Mouse (Mus musculus): Measurements from ENCODE around the gene Lzts2. TPM values are rescaled to one million over a fixed set of nuclear protein-coding genes. Genes with fewer than 3 reads are reported as not detected.

Gene Lzts2
- polyA plus RNA-seq, 1 experiment from 2014 or later, result 80.5 TPM

DNA sequence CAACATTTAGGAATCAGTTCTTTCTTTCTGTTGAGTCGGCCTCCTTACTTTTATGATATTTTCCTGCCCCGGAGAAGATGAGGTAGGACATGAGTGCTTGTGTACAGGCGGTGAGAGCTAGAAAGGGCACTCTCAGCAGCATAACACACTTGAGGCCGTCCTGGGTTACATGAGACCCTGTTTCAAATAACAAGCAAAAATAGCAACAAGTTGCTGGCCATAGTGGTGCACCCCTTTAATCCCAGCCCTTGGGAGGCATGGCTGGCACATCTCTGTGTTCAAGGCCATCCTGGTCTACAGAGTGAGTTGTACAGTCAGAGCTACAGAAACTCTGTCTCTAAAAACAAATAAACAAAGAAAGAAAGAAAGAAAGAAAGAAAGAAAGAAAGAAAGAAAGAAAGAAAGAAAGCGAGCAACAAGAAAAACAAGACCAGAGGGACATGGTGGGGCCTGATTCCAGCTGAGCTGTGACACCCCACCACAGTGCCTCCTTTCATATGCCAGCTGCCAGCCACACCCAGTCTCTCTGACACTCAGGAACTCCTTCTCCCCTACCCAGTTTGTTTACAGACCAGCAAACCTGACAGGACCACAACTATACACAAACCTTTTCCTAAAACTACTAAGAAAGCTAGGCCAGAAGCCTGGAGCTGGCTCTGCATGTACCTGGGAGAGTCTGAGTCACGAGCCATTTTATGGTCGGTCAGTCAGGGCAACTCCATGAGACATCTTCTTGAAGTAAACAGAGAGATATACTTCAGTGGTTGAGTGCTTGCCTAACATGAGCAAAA lies 42.9 kb downstream of the Lzts2 start:
- peak overlapping the region; percentile 75 for H3K4me2 ChIP-seq (replicated peaks)
- peak overlapping the region; percentile 60 for H3K4me3 ChIP-seq (replicated peaks)
- H3K27ac ChIP-seq (replicated peaks), result peak overlapping the region; percentile 97
- H3K36me3 ChIP-seq, result peaks cover 22% of the 10 kb centered on the region
- 66% methylated on average over 7 of the region's 7 CpGs for WGBS
- H3K4me1 ChIP-seq, result peaks cover 36% of the 10 kb centered on the region
- ATAC-seq (ENCODE audit: insufficient number of reproducible peaks, low FRiP score, low TSS enrichment, low read depth), result no peak
- H3K27me3 ChIP-seq, result no peaks in the 10 kb centered on the region
- no peaks in the 10 kb centered on the region for H3K9me3 ChIP-seq (replicated peaks)
- H3K9ac ChIP-seq, result peak overlapping the region; percentile 26; the same call in 1 of the 2 replicates

DNA sequence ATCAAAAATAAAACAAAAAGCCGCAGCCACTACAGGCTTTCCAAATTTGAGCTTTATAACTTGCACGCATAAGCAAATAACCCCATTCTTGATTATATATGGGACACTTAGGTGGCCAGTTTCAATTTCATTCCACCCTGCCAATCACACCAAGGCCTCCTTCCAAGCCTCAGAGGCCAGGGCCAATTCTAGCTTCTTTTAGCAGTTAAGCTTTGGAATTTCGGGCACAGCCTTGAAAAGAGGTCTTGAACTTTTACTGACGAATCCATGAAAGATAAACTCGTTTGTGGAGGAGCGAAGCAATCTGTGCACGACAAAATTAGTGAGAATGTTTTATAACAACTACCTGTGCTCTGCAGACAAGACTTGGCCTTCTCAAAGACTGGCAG lies 43.5 kb downstream of the Lzts2 start:
- WGBS, result 32% methylated on average over 7 of the region's 7 CpGs
- no peak for ATAC-seq (ENCODE audit: insufficient number of reproducible peaks, low FRiP score, low TSS enrichment, low read depth)
- Histone ChIP-seq H3K4me2 (replicated peaks) (peak overlapping the region; percentile 75), H3K4me1 (peaks cover 36% of the 10 kb centered on the region), H3K9me3 (replicated peaks) (no peaks in the 10 kb centered on the region), H3K27me3 (no peaks in the 10 kb centered on the region), H3K9ac (peak overlapping the region; percentile 37), H3K4me3 (replicated peaks) (peak overlapping the region; percentile 60), H3K27ac (replicated peaks) (peak overlapping the region; percentile 97), H3K36me3 (peaks cover 16% of the 10 kb centered on the region)

DNA sequence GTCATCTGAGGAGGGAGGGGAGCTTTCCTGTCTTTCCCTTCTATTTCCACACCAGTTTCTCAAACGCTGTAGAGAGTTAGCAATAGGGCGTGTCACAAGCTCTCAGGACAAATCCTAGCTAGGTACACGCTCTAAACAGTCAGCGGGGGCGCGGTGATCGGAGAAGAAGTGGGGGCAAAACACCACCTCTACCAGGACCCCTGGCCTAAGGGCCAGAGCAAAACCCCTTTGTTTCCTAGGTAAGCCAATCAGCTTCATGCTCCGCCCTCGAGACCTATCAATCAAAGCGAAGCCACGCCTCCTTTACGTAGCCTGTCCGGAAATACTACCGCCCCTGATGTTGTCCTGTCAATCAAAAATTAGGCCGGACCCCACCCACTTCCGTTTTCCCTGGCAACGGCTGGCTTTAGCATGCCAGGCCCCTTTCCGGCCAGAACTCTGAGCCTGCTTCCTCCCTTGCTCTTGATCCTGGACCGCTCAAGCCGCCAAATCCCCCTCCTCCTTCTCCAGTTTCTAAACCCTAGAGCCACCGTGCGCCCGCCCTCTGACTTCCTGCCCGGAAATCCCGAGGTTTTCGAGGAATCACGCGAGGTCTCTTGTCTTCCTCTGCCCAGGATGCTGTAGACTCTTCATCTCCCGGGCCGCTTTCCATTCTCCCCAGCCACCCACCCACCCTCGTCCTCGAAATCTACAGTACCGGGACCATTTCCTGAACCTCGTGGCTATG lies 44.1 kb downstream of the Lzts2 start:
- Histone ChIP-seq H3K27me3 (no peaks in the 10 kb centered on the region), H3K27ac (replicated peaks) (peak overlapping the region; percentile 97), H3K4me2 (replicated peaks) (peak overlapping the region; percentile 75), H3K9ac (peak overlapping the region; percentile 72), H3K36me3 (peaks cover 10% of the 10 kb centered on the region), H3K9me3 (replicated peaks) (no peaks in the 10 kb centered on the region), H3K4me3 (replicated peaks) (peak overlapping the region; percentile 60), H3K4me1 (peaks cover 36% of the 10 kb centered on the region)
- peak; percentile 94 for ATAC-seq (ENCODE audit: insufficient number of reproducible peaks, low FRiP score, low TSS enrichment, low read depth)
- under 1% methylated on average over 34 of the region's 34 CpGs for WGBS

DNA sequence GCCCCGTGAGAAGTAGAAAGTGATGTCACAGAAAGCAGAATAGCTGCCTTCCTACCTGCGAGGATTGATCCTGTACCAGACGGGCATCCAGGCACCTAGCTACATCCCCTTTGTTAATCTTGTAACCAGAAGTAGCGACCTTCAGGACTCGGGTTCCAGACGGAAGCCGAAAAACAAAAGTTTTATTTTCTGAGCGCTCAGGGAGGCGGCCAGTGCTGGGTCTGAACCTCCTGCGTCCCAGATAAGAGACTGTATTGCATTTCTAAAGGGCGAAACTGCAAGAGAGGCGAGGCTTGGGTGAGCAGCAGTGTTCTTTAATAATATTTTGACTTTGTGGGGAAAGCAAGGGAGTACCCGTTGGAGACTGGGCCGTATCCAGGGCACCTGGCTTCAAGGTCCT lies 44.6 kb downstream of the Lzts2 start:
- Histone ChIP-seq H3K27me3 (peaks cover 2% of the 10 kb centered on the region), H3K4me1 (peaks cover 36% of the 10 kb centered on the region), H3K36me3 (0 out of 2 replicates have a peak, but pooled peaks cover 6% of the 10 kb centered on the region), H3K4me2 (replicated peaks) (peak overlapping the region; percentile 75), H3K9ac (peak overlapping the region; percentile 72), H3K9me3 (replicated peaks) (no peaks in the 10 kb centered on the region), H3K4me3 (replicated peaks) (peak overlapping the region; percentile 60), H3K27ac (replicated peaks) (peak overlapping the region; percentile 97)
- no peak for ATAC-seq (ENCODE audit: insufficient number of reproducible peaks, low FRiP score, low TSS enrichment, low read depth)
- WGBS, result under 1% methylated on average over 14 of the region's 14 CpGs

DNA sequence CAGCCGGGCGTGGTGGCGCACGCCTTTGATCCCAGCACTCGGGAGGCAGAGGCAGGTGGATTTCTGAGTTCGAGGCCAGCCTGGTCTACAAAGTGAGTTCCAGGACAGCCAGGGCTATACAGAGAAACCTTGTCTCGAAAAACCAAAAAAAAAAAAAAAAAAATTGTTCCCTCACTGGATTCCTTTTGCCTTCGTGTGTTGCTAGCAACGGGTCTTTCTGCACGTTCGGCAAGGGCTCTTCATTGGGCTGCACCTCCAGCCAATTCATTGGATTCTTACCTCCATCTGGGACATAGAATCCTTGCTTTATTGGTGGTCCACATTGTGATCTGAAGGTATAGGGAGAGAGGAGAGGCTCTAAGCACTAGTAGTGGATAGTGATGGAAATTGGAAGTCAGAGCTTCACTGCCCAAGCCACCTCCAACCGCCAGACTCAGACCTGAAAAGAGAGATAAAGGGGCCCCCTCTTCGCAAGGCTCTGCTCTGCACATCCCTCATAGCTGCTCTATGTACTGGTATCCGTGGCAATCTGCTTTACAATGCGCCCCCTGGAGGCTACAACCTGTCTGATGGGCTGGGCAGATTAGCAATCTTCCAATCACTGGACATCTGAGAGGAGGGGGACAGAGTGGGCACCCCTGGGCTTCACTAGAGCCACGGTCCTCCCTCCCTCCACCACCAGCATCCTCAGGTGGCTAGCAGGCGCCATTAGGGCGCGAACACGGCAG lies 49.5 kb downstream of the Lzts2 start:
- no peaks in the 10 kb centered on the region for H3K36me3 ChIP-seq
- WGBS, result 43% methylated on average over 20 of the region's 20 CpGs
- H3K9ac ChIP-seq, result no peak overlapping the region
- peaks cover 8% of the 10 kb centered on the region; the same call in 1 of the 2 replicates for H3K4me1 ChIP-seq
- no peak overlapping the region for H3K4me3 ChIP-seq (replicated peaks)
- no peak overlapping the region for H3K27ac ChIP-seq (replicated peaks)
- peaks cover 51% of the 10 kb centered on the region for H3K27me3 ChIP-seq
- no peaks in the 10 kb centered on the region for H3K9me3 ChIP-seq (replicated peaks)
- H3K4me2 ChIP-seq (replicated peaks), result no peak overlapping the region
- no peak for ATAC-seq (ENCODE audit: insufficient number of reproducible peaks, low FRiP score, low TSS enrichment, low read depth)

DNA sequence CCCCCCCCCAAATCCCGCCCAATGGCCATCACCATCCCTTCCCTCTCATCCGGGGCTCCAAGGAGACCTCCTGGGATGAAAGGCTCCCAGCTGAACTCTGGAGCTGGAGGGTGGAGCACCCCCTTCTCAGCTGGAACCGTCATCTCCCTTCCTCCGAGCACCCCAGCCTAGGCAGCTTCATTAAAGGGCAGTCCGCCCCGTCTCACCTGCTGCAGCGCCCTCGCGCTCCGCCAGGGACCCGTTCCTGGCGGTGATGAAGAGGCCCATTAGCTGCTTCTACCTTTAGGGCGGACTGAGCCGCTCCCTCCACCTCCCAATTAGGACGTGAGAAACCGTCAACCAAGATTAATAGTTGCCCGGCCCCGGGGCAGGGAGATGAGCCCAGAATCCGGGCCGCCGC lies 51.0 kb downstream of the Lzts2 start:
- no peak overlapping the region for H3K27ac ChIP-seq (replicated peaks)
- no peaks in the 10 kb centered on the region for H3K9me3 ChIP-seq (replicated peaks)
- no peaks in the 10 kb centered on the region for H3K4me1 ChIP-seq
- H3K4me3 ChIP-seq (replicated peaks), result no peak overlapping the region
- no peak for ATAC-seq (ENCODE audit: insufficient number of reproducible peaks, low FRiP score, low TSS enrichment, low read depth)
- H3K4me2 ChIP-seq (replicated peaks), result no peak overlapping the region
- H3K36me3 ChIP-seq, result no peaks in the 10 kb centered on the region
- WGBS, result 5% methylated on average over 21 of the region's 21 CpGs
- H3K9ac ChIP-seq, result no peak overlapping the region
- peaks cover 60% of the 10 kb centered on the region for H3K27me3 ChIP-seq

DNA sequence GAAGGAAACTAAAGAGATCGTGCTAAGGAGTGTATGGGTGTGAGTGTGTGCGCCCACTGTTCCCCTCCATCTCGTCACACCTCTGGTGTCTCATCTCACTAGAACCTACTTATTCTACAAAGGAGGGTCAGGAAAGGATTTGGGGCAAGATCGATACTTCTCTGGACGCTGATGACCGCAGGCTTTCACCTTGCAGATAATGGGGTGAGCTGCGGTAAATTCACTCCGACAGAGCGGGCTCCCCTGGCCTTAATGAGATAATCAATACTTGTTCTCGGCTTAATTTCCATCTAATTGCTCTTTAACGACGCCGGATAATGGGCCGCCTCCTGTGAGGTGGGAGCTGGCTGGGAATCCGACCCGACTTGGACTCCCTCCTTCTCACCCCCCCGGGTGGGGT lies 53.0 kb downstream of the Lzts2 start:
- Histone ChIP-seq H3K36me3 (no peaks in the 10 kb centered on the region), H3K4me2 (replicated peaks) (no peak overlapping the region), H3K27ac (replicated peaks) (no peak overlapping the region), H3K27me3 (peaks cover 60% of the 10 kb centered on the region), H3K9ac (no peak overlapping the region), H3K4me3 (replicated peaks) (no peak overlapping the region), H3K4me1 (no peaks in the 10 kb centered on the region), H3K9me3 (replicated peaks) (no peaks in the 10 kb centered on the region)
- WGBS, result 12% methylated on average over 17 of the region's 17 CpGs
- no peak for ATAC-seq (ENCODE audit: insufficient number of reproducible peaks, low FRiP score, low TSS enrichment, low read depth)

DNA sequence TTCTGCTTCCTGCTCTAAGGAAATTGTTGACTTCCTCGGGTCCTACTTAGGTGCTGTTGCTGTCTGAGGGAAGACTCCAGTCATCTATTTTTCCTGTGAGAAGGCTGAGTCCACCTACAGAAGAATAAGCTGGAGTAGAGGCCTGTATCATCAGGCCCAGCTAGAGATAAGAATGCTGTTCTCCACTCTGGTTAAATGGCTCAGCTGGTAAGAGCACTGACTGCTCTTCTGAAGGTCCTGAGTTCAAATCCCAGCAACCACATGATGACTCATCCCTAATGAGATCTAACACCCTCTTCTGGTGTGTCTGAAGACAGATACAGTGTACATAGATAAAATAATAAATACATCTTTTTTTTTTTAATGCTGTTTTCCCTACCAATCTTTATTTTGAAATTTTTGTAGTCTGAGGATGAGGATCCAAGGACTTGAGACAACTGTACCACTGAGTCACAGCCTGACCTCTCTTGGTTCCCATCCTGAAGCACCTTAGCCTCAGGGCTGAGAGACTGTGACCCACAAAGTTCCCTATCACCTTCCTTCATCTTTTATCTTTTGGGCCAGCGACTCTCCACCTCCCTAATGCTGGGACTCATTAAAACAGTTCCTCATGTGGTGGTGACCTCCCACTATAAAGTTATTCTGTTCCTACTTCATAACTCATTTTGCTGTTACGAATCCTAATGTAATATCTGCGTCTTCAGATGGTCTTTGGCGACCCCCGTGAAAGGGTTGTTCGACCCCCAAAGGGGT lies 53.7 kb downstream of the Lzts2 start:
- no peak overlapping the region for H3K9ac ChIP-seq
- peaks cover 60% of the 10 kb centered on the region for H3K27me3 ChIP-seq
- H3K27ac ChIP-seq (replicated peaks), result no peak overlapping the region
- no peaks in the 10 kb centered on the region for H3K9me3 ChIP-seq (replicated peaks)
- H3K4me2 ChIP-seq (replicated peaks), result no peak overlapping the region
- 74% methylated on average over 7 of the region's 7 CpGs for WGBS
- ATAC-seq (ENCODE audit: insufficient number of reproducible peaks, low FRiP score, low TSS enrichment, low read depth), result no peak
- H3K36me3 ChIP-seq, result no peaks in the 10 kb centered on the region
- no peak overlapping the region for H3K4me3 ChIP-seq (replicated peaks)
- H3K4me1 ChIP-seq, result no peaks in the 10 kb centered on the region

DNA sequence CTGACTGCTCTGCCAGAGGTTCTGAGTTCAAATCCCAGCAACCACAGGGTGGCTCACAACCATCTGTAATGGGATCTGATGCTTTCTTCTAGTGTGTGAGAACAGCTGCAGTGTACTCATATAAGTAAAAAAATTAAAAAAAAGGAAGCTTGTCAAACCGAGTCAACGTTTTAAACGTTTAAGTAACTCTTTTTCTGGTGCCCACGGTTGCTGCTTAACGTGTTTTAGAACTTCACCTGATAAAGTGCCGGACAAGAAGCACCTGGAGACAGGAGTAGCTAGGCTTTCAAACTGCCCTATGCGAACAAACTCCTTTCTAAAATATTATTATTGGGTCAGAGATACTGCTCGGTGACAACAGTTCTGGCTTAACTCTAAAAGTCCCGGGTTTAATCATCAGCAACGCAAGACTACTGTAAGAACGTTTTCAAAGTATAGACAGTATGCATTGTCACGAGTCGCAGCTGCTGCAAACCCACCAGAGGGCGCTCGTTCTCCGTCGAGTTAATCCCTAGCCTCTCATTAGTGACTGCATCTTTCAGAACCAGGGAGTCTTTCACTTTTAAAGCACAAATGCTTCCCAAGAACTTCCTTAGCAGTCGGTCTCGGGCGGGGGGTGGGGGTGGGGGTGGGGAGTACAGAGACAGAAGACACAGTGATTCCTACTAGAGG lies 59.8 kb downstream of the Lzts2 start:
- Histone ChIP-seq H3K27ac (replicated peaks) (peak overlapping the region; percentile 99), H3K27me3 (peaks cover 36% of the 10 kb centered on the region)

DNA sequence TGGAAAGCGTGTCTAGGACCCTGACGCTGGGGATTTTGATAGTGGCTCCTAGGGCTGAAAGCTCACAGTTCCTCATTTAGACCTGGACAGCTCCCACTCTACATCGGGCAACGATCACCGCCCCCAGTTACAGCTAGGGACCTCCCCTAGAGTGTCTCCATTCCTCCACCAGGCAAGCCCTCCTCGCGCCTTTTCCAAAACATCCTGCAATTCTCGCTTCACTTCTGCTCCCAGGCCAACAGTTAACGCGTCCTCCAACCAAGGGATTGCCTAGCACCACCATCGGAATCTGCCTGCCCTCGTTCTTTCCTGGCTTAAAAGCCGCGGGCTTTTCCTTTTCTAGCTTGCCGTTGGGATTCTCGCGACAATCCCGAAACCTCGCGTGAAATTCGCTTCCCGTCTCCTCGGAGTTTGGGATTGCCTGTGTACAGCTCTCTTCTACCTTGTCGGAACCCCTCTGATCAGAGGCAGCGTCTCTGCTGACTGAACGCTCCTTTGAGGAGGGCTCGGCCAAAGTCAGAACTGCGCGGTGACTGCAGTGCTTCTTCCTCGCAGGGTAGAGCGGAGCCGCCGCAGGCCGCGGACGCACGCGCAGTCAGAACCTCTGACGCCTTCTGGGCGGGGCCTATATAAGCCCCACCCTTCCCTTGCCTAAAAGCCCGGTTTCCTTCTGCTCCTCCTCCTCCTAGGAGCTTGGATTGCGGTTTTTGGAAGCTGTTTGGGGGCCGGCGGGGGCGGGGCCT lies 60.5 kb downstream of the Lzts2 start, which contains the start of gene Kazald1:
Kazald1 (plus strand) TSS at position 662 of the 743 bp plus-strand sequence.
- peaks cover 32% of the 10 kb centered on the region for H3K27me3 ChIP-seq
- H3K36me3 ChIP-seq, result no peaks in the 10 kb centered on the region
- peak within 1 kb of the TSS; percentile 78 for H3K4me3 ChIP-seq (replicated peaks)
- peak within 1 kb of the TSS; percentile 92 for H3K4me2 ChIP-seq (replicated peaks)
- peaks cover 53% of the 10 kb centered on the region for H3K4me1 ChIP-seq
- H3K9me3 ChIP-seq (replicated peaks), result no peaks in the 10 kb centered on the region
- peak; percentile 88 for ATAC-seq (ENCODE audit: insufficient number of reproducible peaks, low FRiP score, low TSS enrichment, low read depth)
- H3K9ac ChIP-seq, result peak within 1 kb of the TSS; percentile 78
- under 1% methylated on average over 45 of the region's 45 CpGs for WGBS
- peak within 1 kb of the TSS; percentile 99 for H3K27ac ChIP-seq (replicated peaks)

More for the DNA sequence above, 59.8 kb downstream of the Lzts2 start:
- Histone ChIP-seq H3K4me2 (replicated peaks) (peak overlapping the region; percentile 92), H3K36me3 (no peaks in the 10 kb centered on the region), H3K9ac (peak overlapping the region; percentile 78), H3K4me3 (replicated peaks) (peak overlapping the region; percentile 78), H3K4me1 (peaks cover 45% of the 10 kb centered on the region), H3K9me3 (replicated peaks) (no peaks in the 10 kb centered on the region)
- ATAC-seq (ENCODE audit: insufficient number of reproducible peaks, low FRiP score, low TSS enrichment, low read depth), result no peak; the same call in 1 of the 2 replicates
- WGBS, result 8% methylated on average over 20 of the region's 20 CpGs
